Mouse (Mus musculus): ENCODE measurements around the gene Thnsl2. TPM values are rescaled to one million over a fixed set of nuclear protein-coding genes. Genes with fewer than 3 reads are reported as not detected.

The Thnsl2 gene
- polyA plus RNA-seq, 1 experiment from 2014 or later = 6.5 TPM

DNA sequence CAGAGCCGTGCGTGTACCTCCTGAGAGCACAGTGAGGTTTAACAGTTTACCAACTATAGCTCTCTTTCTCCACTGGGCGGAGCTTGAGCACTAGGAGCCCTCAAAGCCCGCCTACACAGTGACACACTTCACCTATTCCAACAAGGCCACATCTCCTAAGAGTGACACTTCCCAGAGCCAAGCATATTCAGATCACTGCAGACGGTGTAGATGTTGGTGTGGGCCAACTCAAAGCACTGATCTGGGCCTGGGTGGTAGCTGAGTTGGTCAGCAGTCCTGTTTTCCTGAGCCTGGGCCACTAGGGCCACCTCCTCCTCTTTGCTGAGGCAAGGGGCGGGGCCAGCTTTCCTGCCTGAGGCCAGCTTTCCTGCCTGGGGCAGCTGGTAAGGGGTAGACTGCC lies 20.2 kb upstream of the Thnsl2 start:
- no peak for ATAC-seq (ENCODE audit: insufficient read depth, low FRiP score, low TSS enrichment)
- H3K36me3 ChIP-seq (ENCODE audit: control insufficient read depth, insufficient read depth, low read length) = no peaks in the 10 kb centered on the region
- no peak overlapping the region for H3K27ac ChIP-seq (ENCODE audit: low read depth, low read length)
- H3K27me3 ChIP-seq (ENCODE audit: control insufficient read depth, insufficient read depth, low read length) = no peaks in the 10 kb centered on the region
- 29% methylated on average over 6 of the region's 6 CpGs for WGBS
- no peaks in the 10 kb centered on the region for H3K9me3 ChIP-seq (ENCODE audit: control insufficient read depth, low read length)
- H3K4me1 ChIP-seq (ENCODE audit: control insufficient read depth, insufficient read depth, low read length) = no peaks in the 10 kb centered on the region
- no peak for DNase-seq (ENCODE audit: low spot score)
- no peak overlapping the region for H3K4me3 ChIP-seq (ENCODE audit: low read depth, low read length)
- H3K4me2 ChIP-seq (ENCODE audit: low read depth) = no peak overlapping the region
- H3K9ac ChIP-seq (ENCODE audit: low read length) = no peak overlapping the region

DNA sequence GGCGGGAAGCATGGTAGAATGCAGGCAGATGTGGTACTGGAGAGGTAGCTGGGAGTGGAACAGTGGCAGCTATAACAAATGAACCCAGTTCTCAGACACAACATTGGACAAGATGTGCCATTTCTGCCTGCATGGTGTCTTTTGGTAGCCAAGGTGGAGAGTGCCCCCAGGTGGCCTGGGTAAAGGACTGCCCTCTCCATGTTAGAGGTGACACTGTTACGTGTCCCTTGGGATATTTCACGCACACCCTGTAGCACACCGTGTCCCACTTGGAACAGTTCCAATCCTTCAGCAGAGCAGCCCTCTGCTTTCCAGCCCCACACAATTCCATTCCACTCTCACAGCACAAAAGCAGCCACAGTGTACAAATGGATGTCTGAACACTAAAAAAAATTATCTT lies 18.0 kb upstream of the Thnsl2 start:
- Histone ChIP-seq H3K4me1 (ENCODE audit: control insufficient read depth, insufficient read depth, low read length) (no peaks in the 10 kb centered on the region), H3K4me2 (ENCODE audit: low read depth) (no peak overlapping the region), H3K9ac (ENCODE audit: low read length) (no peak overlapping the region), H3K27me3 (ENCODE audit: control insufficient read depth, insufficient read depth, low read length) (no peaks in the 10 kb centered on the region), H3K9me3 (ENCODE audit: control insufficient read depth, low read length) (no peaks in the 10 kb centered on the region), H3K36me3 (ENCODE audit: control insufficient read depth, insufficient read depth, low read length) (no peaks in the 10 kb centered on the region), H3K27ac (ENCODE audit: low read depth, low read length) (no peak overlapping the region), H3K4me3 (ENCODE audit: low read depth, low read length) (no peak overlapping the region)
- DNase-seq (ENCODE audit: low spot score) (no peak), ATAC-seq (ENCODE audit: insufficient read depth, low FRiP score, low TSS enrichment) (no peak)
- WGBS = 76% methylated on average over 4 of the region's 4 CpGs

DNA sequence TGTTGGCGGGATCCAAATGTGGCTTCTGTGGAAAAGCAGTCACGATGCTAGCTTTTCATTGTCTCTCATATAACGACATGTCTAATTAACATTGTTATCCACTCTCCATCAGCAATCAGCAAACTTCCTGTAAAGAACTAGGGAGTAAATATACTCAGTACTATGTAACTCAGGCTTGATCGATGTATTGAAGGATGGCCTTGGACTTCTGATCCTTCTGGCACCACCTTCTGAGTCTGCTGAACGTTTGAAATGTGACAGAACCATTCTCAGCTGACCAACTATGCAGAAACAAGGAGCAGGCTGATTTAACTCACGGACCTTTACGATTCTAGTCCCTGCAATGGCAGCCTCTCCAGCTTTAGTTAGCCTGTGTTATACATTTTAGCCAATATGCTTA lies 17.1 kb upstream of the Thnsl2 start:
- 82% methylated on average over 7 of the region's 7 CpGs for WGBS
- DNase-seq (ENCODE audit: low spot score) (no peak), ATAC-seq (ENCODE audit: insufficient read depth, low FRiP score, low TSS enrichment) (no peak)

DNA sequence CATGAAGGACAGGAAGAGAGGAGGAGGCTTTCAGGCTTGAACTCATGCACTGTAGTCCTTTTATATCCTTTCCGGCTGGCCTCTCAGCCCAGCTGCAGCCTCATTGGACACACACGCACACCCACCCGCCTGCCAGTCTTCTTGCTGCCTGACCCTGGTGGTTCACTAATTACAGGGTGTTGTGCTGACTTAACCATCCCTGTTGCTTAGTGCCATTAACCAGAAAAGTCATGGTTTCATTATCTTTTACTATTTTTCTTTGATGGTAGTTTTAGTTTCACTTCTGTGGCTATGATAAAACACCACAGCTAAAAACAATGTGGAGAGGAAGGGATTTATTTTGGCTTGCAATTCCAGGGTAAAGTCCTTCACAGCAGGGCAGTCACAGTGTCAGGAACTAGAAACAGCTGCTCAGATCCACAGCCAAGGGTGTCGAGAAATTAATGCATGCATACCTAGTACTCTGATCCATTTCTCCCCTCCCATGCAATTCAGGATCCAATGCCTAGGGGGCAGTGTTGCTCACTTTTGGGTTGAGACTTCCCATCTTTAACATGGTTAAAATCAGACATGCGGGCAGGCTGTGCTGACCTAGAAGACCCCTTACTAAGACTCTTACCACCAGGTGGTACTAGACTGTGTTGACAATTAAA lies 12.6 kb upstream of the Thnsl2 start:
- Histone ChIP-seq H3K9me3 (ENCODE audit: control insufficient read depth, low read length) (no peaks in the 10 kb centered on the region), H3K27ac (ENCODE audit: low read depth, low read length) (no peak overlapping the region), H3K27me3 (ENCODE audit: control insufficient read depth, insufficient read depth, low read length) (no peaks in the 10 kb centered on the region), H3K4me3 (ENCODE audit: low read depth, low read length) (no peak overlapping the region), H3K36me3 (ENCODE audit: control insufficient read depth, insufficient read depth, low read length) (no peaks in the 10 kb centered on the region), H3K9ac (ENCODE audit: low read length) (no peak overlapping the region), H3K4me1 (ENCODE audit: control insufficient read depth, insufficient read depth, low read length) (no peaks in the 10 kb centered on the region), H3K4me2 (ENCODE audit: low read depth) (no peak overlapping the region)
- no peak for DNase-seq (ENCODE audit: low spot score)
- WGBS = 83% methylated on average over 5 of the region's 5 CpGs
- ATAC-seq (ENCODE audit: insufficient read depth, low FRiP score, low TSS enrichment) = no peak

More for the DNA sequence above, 17.1 kb upstream of the Thnsl2 start:
- H3K9ac ChIP-seq (ENCODE audit: low read length) = no peak overlapping the region
- H3K4me3 ChIP-seq (ENCODE audit: low read depth, low read length) = no peak overlapping the region
- no peaks in the 10 kb centered on the region for H3K27me3 ChIP-seq (ENCODE audit: control insufficient read depth, insufficient read depth, low read length)
- H3K4me2 ChIP-seq (ENCODE audit: low read depth) = no peak overlapping the region
- H3K27ac ChIP-seq (ENCODE audit: low read depth, low read length) = no peak overlapping the region
- no peaks in the 10 kb centered on the region for H3K9me3 ChIP-seq (ENCODE audit: control insufficient read depth, low read length)
- H3K36me3 ChIP-seq (ENCODE audit: control insufficient read depth, insufficient read depth, low read length) = no peaks in the 10 kb centered on the region
- H3K4me1 ChIP-seq (ENCODE audit: control insufficient read depth, insufficient read depth, low read length) = no peaks in the 10 kb centered on the region

DNA sequence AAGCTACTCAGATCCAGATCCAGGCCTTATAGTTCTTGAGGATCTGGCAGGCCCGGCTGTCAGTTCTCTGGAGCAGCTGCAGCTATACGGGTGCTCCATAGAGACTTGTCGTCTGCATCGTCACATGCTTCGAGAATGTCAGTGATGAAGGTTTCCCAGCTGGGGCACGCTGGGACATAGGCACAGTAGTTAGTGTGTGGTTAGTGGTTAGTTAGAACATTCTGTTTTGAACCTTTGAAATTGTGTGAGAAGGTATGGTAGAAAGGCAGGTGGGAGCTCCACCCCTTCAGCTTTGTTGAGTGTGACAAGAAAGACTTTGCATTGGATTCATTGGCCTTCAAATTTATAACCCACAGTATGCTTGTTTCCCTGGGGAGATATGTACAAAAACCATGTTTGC lies 10.6 kb upstream of the Thnsl2 start:
- no peak for DNase-seq (ENCODE audit: low spot score)
- no peak overlapping the region for H3K4me2 ChIP-seq (ENCODE audit: low read depth)
- H3K9me3 ChIP-seq (ENCODE audit: control insufficient read depth, low read length) = no peaks in the 10 kb centered on the region
- H3K27me3 ChIP-seq (ENCODE audit: control insufficient read depth, insufficient read depth, low read length) = no peaks in the 10 kb centered on the region
- ATAC-seq (ENCODE audit: insufficient read depth, low FRiP score, low TSS enrichment) = no peak
- no peaks in the 10 kb centered on the region for H3K36me3 ChIP-seq (ENCODE audit: control insufficient read depth, insufficient read depth, low read length)
- no peak overlapping the region for H3K9ac ChIP-seq (ENCODE audit: low read length)
- no peak overlapping the region for H3K4me3 ChIP-seq (ENCODE audit: low read depth, low read length)
- H3K27ac ChIP-seq (ENCODE audit: low read depth, low read length) = no peak overlapping the region
- no peaks in the 10 kb centered on the region for H3K4me1 ChIP-seq (ENCODE audit: control insufficient read depth, insufficient read depth, low read length)
- 88% methylated on average over 6 of the region's 6 CpGs for whole genome bisulfite sequencing

DNA sequence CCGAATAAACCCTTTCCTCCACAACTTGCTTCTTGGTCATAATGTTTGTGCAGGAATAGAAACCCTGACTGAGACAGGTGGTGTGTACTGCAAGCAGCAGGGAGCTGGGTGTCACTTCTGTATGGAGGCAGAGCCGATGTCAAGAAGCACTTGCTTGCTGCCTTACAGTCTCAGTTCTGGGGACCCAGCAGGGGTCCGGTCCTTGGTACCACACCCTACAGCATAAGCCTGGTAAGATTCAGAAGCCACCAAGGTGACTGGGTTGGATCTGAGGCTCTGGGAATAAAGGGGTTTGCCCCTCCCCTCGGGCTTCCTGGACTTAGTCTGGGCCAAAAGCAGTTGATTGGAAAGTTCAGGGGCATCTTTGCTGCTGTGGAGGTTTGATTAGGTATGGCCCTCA lies 9.2 kb upstream of the Thnsl2 start:
- ATAC-seq (ENCODE audit: insufficient read depth, low FRiP score, low TSS enrichment) = no peak

DNA sequence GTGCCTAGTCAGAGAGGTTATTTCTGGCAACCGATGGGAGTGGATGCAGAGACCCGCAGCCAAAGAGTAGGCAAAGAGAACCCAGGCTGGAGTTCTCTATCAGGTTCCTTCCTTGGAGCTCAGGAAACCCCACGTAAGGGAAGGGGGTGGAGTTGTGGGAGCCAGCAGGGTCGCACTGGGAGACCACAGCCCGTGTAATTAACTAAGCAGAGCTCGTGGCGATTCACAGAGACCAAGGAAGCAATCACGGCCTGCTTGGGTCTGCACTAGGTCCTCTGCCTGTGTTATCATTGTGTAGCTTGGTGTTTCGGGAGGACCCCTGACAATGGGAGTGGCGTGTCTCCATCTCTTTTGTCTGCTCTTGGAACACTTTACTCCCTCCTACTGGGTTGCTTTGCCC lies 6.9 kb upstream of the Thnsl2 start:
- no peaks in the 10 kb centered on the region for H3K27me3 ChIP-seq (ENCODE audit: control insufficient read depth, insufficient read depth, low read length)
- H3K4me2 ChIP-seq (ENCODE audit: low read depth) = no peak overlapping the region
- DNase-seq (ENCODE audit: low spot score) (no peak), ATAC-seq (ENCODE audit: insufficient read depth, low FRiP score, low TSS enrichment) (no peak)
- H3K9ac ChIP-seq (ENCODE audit: low read length) = no peak overlapping the region
- H3K4me1 ChIP-seq (ENCODE audit: control insufficient read depth, insufficient read depth, low read length) = no peaks in the 10 kb centered on the region
- WGBS = 30% methylated on average over 10 of the region's 10 CpGs
- no peaks in the 10 kb centered on the region for H3K9me3 ChIP-seq (ENCODE audit: control insufficient read depth, low read length)
- H3K27ac ChIP-seq (ENCODE audit: low read depth, low read length) = no peak overlapping the region
- no peaks in the 10 kb centered on the region for H3K36me3 ChIP-seq (ENCODE audit: control insufficient read depth, insufficient read depth, low read length)
- no peak overlapping the region for H3K4me3 ChIP-seq (ENCODE audit: low read depth, low read length)

More for the DNA sequence above, 9.2 kb upstream of the Thnsl2 start:
- Histone ChIP-seq H3K27ac (ENCODE audit: low read depth, low read length) (no peak overlapping the region), H3K4me3 (ENCODE audit: low read depth, low read length) (no peak overlapping the region), H3K9ac (ENCODE audit: low read length) (no peak overlapping the region), H3K9me3 (ENCODE audit: control insufficient read depth, low read length) (no peaks in the 10 kb centered on the region), H3K36me3 (ENCODE audit: control insufficient read depth, insufficient read depth, low read length) (no peaks in the 10 kb centered on the region), H3K4me2 (ENCODE audit: low read depth) (no peak overlapping the region), H3K4me1 (ENCODE audit: control insufficient read depth, insufficient read depth, low read length) (no peaks in the 10 kb centered on the region), H3K27me3 (ENCODE audit: control insufficient read depth, insufficient read depth, low read length) (no peaks in the 10 kb centered on the region)
- 81% methylated on average over 4 of the region's 4 CpGs for WGBS
- DNase-seq (ENCODE audit: low spot score) = no peak

DNA sequence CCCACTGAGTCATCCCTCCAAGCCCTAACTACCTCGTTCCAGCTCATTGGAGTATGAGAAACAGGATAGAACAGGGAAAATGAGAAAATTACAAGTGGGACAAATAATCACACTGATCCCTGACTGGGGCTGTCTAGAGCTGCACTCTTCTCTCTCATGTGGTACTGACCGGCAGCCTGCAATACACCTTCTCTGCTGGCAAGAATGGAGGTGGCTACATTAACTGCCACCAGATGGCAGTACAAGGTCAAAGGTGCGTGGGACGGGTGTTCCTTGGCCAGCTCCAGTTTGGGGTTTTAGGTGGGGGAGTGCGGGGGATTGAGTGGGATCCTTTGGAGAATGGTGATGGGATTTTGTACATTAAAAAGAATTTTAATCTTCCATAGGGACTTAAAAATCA lies 5.3 kb upstream of the Thnsl2 start:
- no peak overlapping the region for H3K4me2 ChIP-seq (ENCODE audit: low read depth)
- WGBS = 17% methylated on average over 5 of the region's 5 CpGs
- H3K9me3 ChIP-seq (ENCODE audit: control insufficient read depth, low read length) = no peaks in the 10 kb centered on the region
- H3K4me1 ChIP-seq (ENCODE audit: control insufficient read depth, insufficient read depth, low read length) = no peaks in the 10 kb centered on the region
- no peak overlapping the region for H3K27ac ChIP-seq (ENCODE audit: low read depth, low read length)
- H3K9ac ChIP-seq (ENCODE audit: low read length) = no peak overlapping the region
- H3K4me3 ChIP-seq (ENCODE audit: low read depth, low read length) = no peak overlapping the region
- DNase-seq (ENCODE audit: low spot score) (peak; percentile 57), ATAC-seq (ENCODE audit: insufficient read depth, low FRiP score, low TSS enrichment) (peak; percentile 75)
- no peaks in the 10 kb centered on the region for H3K36me3 ChIP-seq (ENCODE audit: control insufficient read depth, insufficient read depth, low read length)
- H3K27me3 ChIP-seq (ENCODE audit: control insufficient read depth, insufficient read depth, low read length) = no peaks in the 10 kb centered on the region

DNA sequence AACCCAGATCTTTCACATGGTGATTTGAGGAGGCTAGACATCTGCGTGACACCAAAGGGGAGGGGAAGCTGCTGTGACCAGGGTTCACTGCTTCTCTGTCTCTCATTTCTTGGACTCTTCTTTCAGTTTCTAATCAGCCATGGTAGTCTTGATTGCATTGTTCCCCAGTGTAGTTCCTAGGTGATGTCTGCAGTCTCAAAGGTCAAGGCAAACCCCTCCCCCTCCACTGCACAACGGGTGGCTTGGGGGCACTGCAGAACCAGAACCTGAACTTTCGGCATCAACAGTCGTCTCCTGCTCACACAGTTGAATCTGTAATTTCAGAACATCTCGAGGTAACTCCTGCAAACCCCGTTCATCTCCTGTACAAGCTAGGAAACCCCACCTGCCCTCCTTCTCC lies 4.1 kb upstream of the Thnsl2 start:
- no peak overlapping the region for H3K27ac ChIP-seq (ENCODE audit: low read depth, low read length)
- ATAC-seq (ENCODE audit: insufficient read depth, low FRiP score, low TSS enrichment) = no peak

More for the DNA sequence above, 4.1 kb upstream of the Thnsl2 start:
- H3K9me3 ChIP-seq (ENCODE audit: control insufficient read depth, low read length) = no peaks in the 10 kb centered on the region
- H3K4me2 ChIP-seq (ENCODE audit: low read depth) = no peak overlapping the region
- DNase-seq (ENCODE audit: low spot score) = no peak
- H3K27me3 ChIP-seq (ENCODE audit: control insufficient read depth, insufficient read depth, low read length) = no peaks in the 10 kb centered on the region
- no peaks in the 10 kb centered on the region for H3K4me1 ChIP-seq (ENCODE audit: control insufficient read depth, insufficient read depth, low read length)
- no peak overlapping the region for H3K9ac ChIP-seq (ENCODE audit: low read length)
- H3K36me3 ChIP-seq (ENCODE audit: control insufficient read depth, insufficient read depth, low read length) = no peaks in the 10 kb centered on the region
- 75% methylated on average over 6 of the region's 6 CpGs for WGBS
- H3K4me3 ChIP-seq (ENCODE audit: low read depth, low read length) = no peak overlapping the region

Measured in neural tube, embryonic 11.5 days (tissue).